Mouse (Mus musculus) MEL (cell line): ENCODE data around the gene Zfp740. TPM values are rescaled to one million over a fixed set of nuclear protein-coding genes. Genes with fewer than 3 reads are reported as not detected.

Source experiments
- DNase-seq: peaks from one replicate; pipeline ENCODE4 v3.0.0; 2011; ENCODE audit warnings: low read depth, low spot score
- H3K27ac ChIP-seq: 2 replicates; pipeline ENCODE4 v1.5.1; 2012; ENCODE audit warnings: low read depth, mild to moderate bottlenecking, control low read depth, low read length, moderate library complexity; ENCODE audit not compliant: control insufficient read depth
- H3K27me3 ChIP-seq, 2 experiments: fragments of 150-350 bp in 1 of 2; sonication (generic) in 1 of 2; 2 replicates each; pipeline ENCODE4 v1.6.1; 2012; ENCODE audit warnings: low read length in 2 of 2, mild to moderate bottlenecking in 2 of 2, improper control_type of control experiment in 1 of 2, moderate library complexity in 1 of 2; ENCODE audit not compliant: insufficient read depth in 2 of 2, control insufficient read depth in 1 of 2
- H3K36me3 ChIP-seq, 2 experiments: 2 replicates each; pipeline ENCODE4 v1.6.1; 2012 to 2014; ENCODE audit warnings: low read length in 2 of 2, improper control_type of control experiment in 1 of 2, inconsistent platforms in 1 of 2, mild to moderate bottlenecking in 1 of 2; ENCODE audit not compliant: insufficient read depth in 2 of 2, control insufficient read depth in 1 of 2
- H3K4me1 ChIP-seq, 2 experiments: fragments of 150-350 bp in 1 of 2; sonication (generic) in 1 of 2; 2 replicates each; pipeline ENCODE4 v1.6.1; 2012; ENCODE audit warnings: low read length in 2 of 2, improper control_type of control experiment in 1 of 2, mild to moderate bottlenecking in 1 of 2; ENCODE audit not compliant: insufficient read depth in 2 of 2, control insufficient read depth in 1 of 2
- H3K4me3 ChIP-seq, 2 experiments: fragments of 150-350 bp in 1 of 2; sonication (generic) in 1 of 2; 2 replicates each; pipeline ENCODE4 v1.5.1; 2012; ENCODE audit warnings: low read depth in 2 of 2, low read length in 2 of 2, mild to moderate bottlenecking in 2 of 2, moderate library complexity in 2 of 2, control low read depth in 1 of 2, improper control_type of control experiment in 1 of 2; ENCODE audit not compliant: control insufficient read depth in 1 of 2, insufficient read depth in 1 of 2
- H3K79me2 ChIP-seq: 2 replicates; pipeline ENCODE4 v1.6.1; 2012; ENCODE audit warnings: mild to moderate bottlenecking, low read length, moderate library complexity; ENCODE audit not compliant: control insufficient read depth, poor library complexity, insufficient read depth
- H3K9ac ChIP-seq: 2 replicates; pipeline ENCODE4 v1.6.1; 2012; ENCODE audit warnings: low read depth, mild to moderate bottlenecking, control low read depth, low read length, moderate library complexity; ENCODE audit not compliant: control insufficient read depth, poor library complexity, severe bottlenecking
- H3K9me3 ChIP-seq: fragments of 150-350 bp; sonication (generic); replicated peaks from 2 replicates; pipeline ENCODE4 v1.6.1; 2012; ENCODE audit warnings: mild to moderate bottlenecking, low read length, improper control_type of control experiment, moderate library complexity; ENCODE audit not compliant: insufficient read depth
- CTCF ChIP-seq, 3 experiments: IDR thresholded peaks in 2 of 3; conservative IDR thresholded peaks in 1 of 3; 2 replicates each; pipeline ENCODE4 v1.5.1; 2011 to 2012; ENCODE audit warnings: low read length in 3 of 3, low read depth in 2 of 3, mild to moderate bottlenecking in 2 of 3, improper control_type of control experiment in 1 of 3, inconsistent platforms in 1 of 3, mixed read lengths in 1 of 3, moderate library complexity in 1 of 3; ENCODE audit not compliant: control insufficient read depth in 1 of 3, insufficient read depth in 1 of 3, poor library complexity in 1 of 3, severe bottlenecking in 1 of 3
- ELF1 ChIP-seq: IDR thresholded peaks from 2 replicates; pipeline ENCODE4 v1.6.1; 2014; ENCODE audit warnings: low read depth, mild to moderate bottlenecking, inconsistent platforms, low read length, improper control_type of control experiment, moderate library complexity
- EP300 ChIP-seq, 2 experiments: IDR thresholded peaks; 2 replicates each; pipeline ENCODE4 v1.6.1; 2011; ENCODE audit warnings: improper control_type of control experiment in 2 of 2, low read length in 2 of 2, low read depth in 1 of 2, mild to moderate bottlenecking in 1 of 2
- ETS1 ChIP-seq: IDR thresholded peaks from 2 replicates; pipeline ENCODE4 v1.6.1; 2012; ENCODE audit warnings: low read depth, mild to moderate bottlenecking, inconsistent platforms, low read length, improper control_type of control experiment, moderate library complexity
- GATA1 ChIP-seq: IDR thresholded peaks from 2 replicates; pipeline ENCODE4 v1.6.1; 2011; ENCODE audit warnings: low read depth, low read length, improper control_type of control experiment
- MAX ChIP-seq: IDR thresholded peaks from 2 replicates; pipeline ENCODE4 v1.6.1; 2011; ENCODE audit warnings: low read length, improper control_type of control experiment
- MAZ ChIP-seq: IDR thresholded peaks from 2 replicates; pipeline ENCODE4 v1.6.1; 2012; ENCODE audit warnings: low read depth, mild to moderate bottlenecking, inconsistent platforms, low read length, improper control_type of control experiment
- MXI1 ChIP-seq: IDR thresholded peaks from 2 replicates; pipeline ENCODE4 v1.6.1; 2011; ENCODE audit warnings: mild to moderate bottlenecking, low read depth, low read length, improper control_type of control experiment
- MYC ChIP-seq: IDR thresholded peaks from 2 replicates; pipeline ENCODE4 v1.6.1; 2011; ENCODE audit warnings: low read depth, mild to moderate bottlenecking, low read length, improper control_type of control experiment, moderate library complexity
- NRF1 ChIP-seq: IDR thresholded peaks from 2 replicates; pipeline ENCODE4 v1.6.1; 2014; ENCODE audit warnings: low read depth, mild to moderate bottlenecking, inconsistent platforms, low read length, improper control_type of control experiment, moderate library complexity; ENCODE audit not compliant: poor library complexity, insufficient read depth, severe bottlenecking
- POLR2A ChIP-seq, 2 experiments: IDR thresholded peaks; 2 replicates each; pipeline ENCODE4 v1.6.1; 2011 to 2012; ENCODE audit warnings: low read length in 2 of 2, mild to moderate bottlenecking in 2 of 2, control low read depth in 1 of 2, improper control_type of control experiment in 1 of 2, low read depth in 1 of 2, moderate library complexity in 1 of 2; ENCODE audit not compliant: control insufficient read depth in 1 of 2, insufficient read depth in 1 of 2, poor library complexity in 1 of 2
- POLR2AphosphoS2 ChIP-seq: IDR thresholded peaks from 2 replicates; pipeline ENCODE4 v1.6.1; 2011; ENCODE audit warnings: low read length, improper control_type of control experiment
- TCF12 ChIP-seq: IDR thresholded peaks from 2 replicates; pipeline ENCODE4 v1.6.1; 2014; ENCODE audit warnings: low read depth, mild to moderate bottlenecking, inconsistent platforms, low read length, improper control_type of control experiment, moderate library complexity
- UBTF ChIP-seq: IDR thresholded peaks from 2 replicates; pipeline ENCODE4 v1.6.1; 2012; ENCODE audit warnings: low read depth, mild to moderate bottlenecking, inconsistent platforms, low read length, improper control_type of control experiment, moderate library complexity, borderline replicate concordance; ENCODE audit not compliant: insufficient read depth
- USF1 ChIP-seq: IDR thresholded peaks from 2 replicates; pipeline ENCODE4 v1.6.1; 2014; ENCODE audit warnings: low read depth, mild to moderate bottlenecking, inconsistent platforms, low read length, improper control_type of control experiment, moderate library complexity
- USF2 ChIP-seq, 2 experiments: IDR thresholded peaks; 2 replicates each; pipeline ENCODE4 v1.6.1; 2011 to 2012; ENCODE audit warnings: improper control_type of control experiment in 2 of 2, low read length in 2 of 2, borderline replicate concordance in 1 of 2, inconsistent platforms in 1 of 2, low read depth in 1 of 2, mild to moderate bottlenecking in 1 of 2; ENCODE audit not compliant: insufficient read depth in 1 of 2
- ZMIZ1 ChIP-seq: IDR thresholded peaks from 2 replicates; pipeline ENCODE4 v1.6.1; 2012; ENCODE audit warnings: low read depth, mild to moderate bottlenecking, inconsistent platforms, low read length, improper control_type of control experiment, moderate library complexity
- polyA plus RNA-seq, 2 experiments: library from polyadenylated mRNA; stranded (reverse) in 1 of 2; unstranded in 1 of 2; fragments of >175 nt in 1 of 2; fragments of >200 nt in 1 of 2; gene quantifications; 2 replicates each; pipeline versions ENCODE4 v1.2.1 to v1.2.4; 2012; ENCODE audit warnings: low replicate concordance in 2 of 2, low read depth in 1 of 2; ENCODE audit not compliant: insufficient read length in 2 of 2, insufficient read depth in 1 of 2, missing spikeins in 1 of 2
- total RNA-seq: library from RNA; depleted of rRNA; stranded (reverse); fragments of 300-350 nt; gene quantifications from 2 replicates; pipeline ENCODE4 v1.2.3, GENCODE M21; 2012

The Zfp740 gene
- total and polyA plus RNA-seq, 3 experiments = 39.9 to 50.1 TPM; not detected in 1

DNA sequence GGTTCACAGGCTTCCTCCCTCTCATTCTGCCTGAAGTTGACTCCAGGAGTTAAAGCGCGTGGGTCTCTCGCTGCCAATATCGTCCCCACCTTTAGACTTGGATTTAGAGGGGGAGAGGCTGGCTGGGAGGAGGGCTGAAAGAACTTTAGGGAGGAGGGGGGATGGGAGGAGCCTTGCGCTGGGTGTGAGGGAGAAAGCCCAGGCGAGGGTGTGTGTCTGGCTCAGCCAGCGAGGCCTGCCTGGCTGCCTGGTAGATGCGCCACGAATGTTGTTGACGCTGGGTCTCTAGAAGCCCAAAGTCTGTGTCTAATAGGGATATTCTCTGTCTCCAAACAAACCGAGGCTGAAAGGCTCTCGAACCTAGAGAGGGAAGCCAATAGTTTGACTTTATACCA is 55.0 kb downstream of the Zfp740 start:
- no peak overlapping the region for H3K27ac ChIP-seq
- no peaks in the 10 kb centered on the region for H3K36me3 ChIP-seq
- peaks cover 66 to 74% of the 10 kb centered on the region in 2 experiments for H3K27me3 ChIP-seq
- TF ChIP-seq MAZ = 0 out of 2 replicates have a peak, but pooled peaks have one; percentile 28
- no peak for TF ChIP-seq UBTF
- H3K9me3 ChIP-seq = no peaks in the 10 kb centered on the region
- no peak overlapping the region for H3K4me3 ChIP-seq
- H3K4me1 ChIP-seq = peaks cover 0 to 3% of the 10 kb centered on the region in 2 experiments; a peak in 2 of 4 replicates
- DNase-seq = no peak
- H3K79me2 ChIP-seq = no peaks in the 10 kb centered on the region
- no peak overlapping the region for H3K9ac ChIP-seq

DNA sequence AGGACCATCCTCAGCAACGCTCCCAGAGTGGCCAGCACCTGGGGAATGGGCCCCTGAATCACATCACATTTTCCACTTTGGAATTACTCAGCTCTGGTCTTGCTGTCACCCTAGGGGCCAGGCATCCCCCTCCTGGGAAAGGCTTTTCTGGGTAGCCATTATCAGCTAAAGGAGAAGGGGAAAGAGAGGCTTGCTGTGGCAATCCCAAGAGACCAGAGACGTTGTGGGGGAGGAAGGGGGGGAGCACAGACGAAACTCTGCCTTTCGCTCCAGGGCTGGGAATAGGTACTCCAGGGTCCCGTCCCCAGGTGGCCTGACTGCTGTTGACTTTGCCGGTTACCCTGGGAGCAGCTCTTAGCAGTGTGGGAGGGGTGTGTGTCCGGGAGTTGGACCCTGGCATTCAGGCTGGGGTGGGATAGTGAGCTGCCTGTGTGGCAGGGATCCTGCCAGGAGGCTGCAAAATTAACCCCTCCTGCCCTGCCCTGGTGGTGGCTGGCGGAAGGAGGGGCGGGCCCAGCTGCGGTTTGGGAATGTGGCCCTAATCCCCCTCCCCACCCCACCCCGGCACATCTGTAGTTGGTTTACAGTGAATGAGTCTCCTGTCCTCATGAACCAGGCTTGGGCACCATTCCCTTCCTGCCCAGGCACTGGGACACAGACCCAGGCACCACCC is 55.7 kb downstream of the Zfp740 start:
- DNase-seq = no peak
- Histone ChIP-seq H3K36me3 (no peaks in the 10 kb centered on the region), H3K27me3 (peaks cover 64 to 69% of the 10 kb centered on the region in 2 experiments), H3K79me2 (no peaks in the 10 kb centered on the region), H3K4me1 (peaks cover 0 to 3% of the 10 kb centered on the region in 2 experiments; a peak in 2 of 4 replicates), H3K9me3 (no peaks in the 10 kb centered on the region), H3K4me3 (no peak overlapping the region), H3K27ac (no peak overlapping the region), H3K9ac (no peak overlapping the region)
- TF ChIP-seq ETS1 (no peak), MAX (no peak), POLR2AphosphoS2 (no peak), ZMIZ1 (no peak), USF1 (no peak), GATA1 (no peak), CTCF (IDR thresholded peaks at IDR 0.05 in 2 of 3, conservative IDR thresholded peaks at IDR 0.05 in 1 of 3; ENCODE audit: control insufficient read depth in 1 of 3, insufficient read depth in 1 of 3, low read depth in 2 of 3, low read length in 3 of 3, poor library complexity in 1 of 3, severe bottlenecking in 1 of 3) (no peak), POLR2A (IDR thresholded peaks at IDR 0.05; ENCODE audit: control insufficient read depth in 1 of 2, insufficient read depth in 1 of 2, low read depth in 1 of 2, low read length in 2 of 2, poor library complexity in 1 of 2) (no peak), NRF1 (no peak)

DNA sequence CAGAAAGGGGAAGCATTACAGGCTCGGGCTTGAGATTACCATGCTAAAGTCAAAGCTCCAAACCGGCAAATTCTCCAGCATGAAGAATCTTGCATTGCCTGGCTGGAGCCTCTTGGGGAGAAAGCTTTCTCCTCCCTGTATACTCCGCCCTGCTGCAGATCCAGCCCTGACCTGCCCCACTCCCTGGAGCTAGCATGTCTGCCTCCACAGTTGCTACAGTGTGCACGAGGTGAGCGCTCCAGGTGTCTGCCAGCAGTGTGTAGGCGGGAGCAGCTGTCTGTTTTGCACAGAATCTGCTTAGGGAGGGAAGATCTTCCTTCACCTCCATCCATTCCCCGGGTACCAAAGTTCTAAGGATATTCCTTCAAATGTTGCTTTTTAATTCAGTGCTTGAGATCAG is 59.5 kb downstream of the Zfp740 start:
- Histone ChIP-seq H3K36me3 (no peaks in the 10 kb centered on the region), H3K4me3 (no peak overlapping the region), H3K27ac (no peak overlapping the region), H3K9ac (no peak overlapping the region), H3K27me3 (peaks cover 45 to 61% of the 10 kb centered on the region in 2 experiments), H3K79me2 (no peaks in the 10 kb centered on the region), H3K4me1 (peaks cover 0 to 3% of the 10 kb centered on the region in 2 experiments; a peak in 1 of 4 replicates), H3K9me3 (no peaks in the 10 kb centered on the region)
- TF ChIP-seq MYC (no peak), ELF1 (no peak), USF2 (IDR thresholded peaks at IDR 0.05; ENCODE audit: borderline replicate concordance in 1 of 2, insufficient read depth in 1 of 2, low read depth in 1 of 2, low read length in 2 of 2) (no peak), EP300 (IDR thresholded peaks at IDR 0.05; ENCODE audit: low read depth in 1 of 2, low read length in 2 of 2) (no peak), MXI1 (no peak), USF1 (no peak), TCF12 (no peak)
- DNase-seq = no peak
